Mouse (Mus musculus): ENCODE data around the gene Eif3k.

The Eif3k gene

GRCm38 (mm10) chr7:28959505-28960045 lies 22.1 kb downstream of the Eif3k start:
- DNase-seq (ENCODE audit: low spot score in 2 of 2), result no peak

- DNase-seq (ENCODE audit: low spot score in 2 of 2), result no peak
Observed at GRCm38 (mm10) chr7:28958770-28959169, 22.9 kb downstream of the Eif3k start.

GRCm38 (mm10) chr7:28957997-28958725 lies 23.5 kb downstream of the Eif3k start:
- DNase-seq (ENCODE audit: low spot score in 2 of 2), result no peak

- DNase-seq (ENCODE audit: low spot score in 2 of 2), result no peak
Observed at GRCm38 (mm10) chr7:28957286-28957685, 24.4 kb downstream of the Eif3k start.

GRCm38 (mm10) chr7:28956270-28956669 lies 25.4 kb downstream of the Eif3k start:
- no peak for DNase-seq (ENCODE audit: low spot score in 2 of 2)

GRCm38 (mm10) chr7:28955295-28955897 lies 26.3 kb downstream of the Eif3k start:
- no peak for DNase-seq (ENCODE audit: low spot score in 2 of 2)

GRCm38 (mm10) chr7:28954773-28955172 lies 26.9 kb downstream of the Eif3k start:
- no peak for DNase-seq (ENCODE audit: low spot score in 2 of 2)

- no peak for DNase-seq (ENCODE audit: low spot score in 2 of 2)
Observed at GRCm38 (mm10) chr7:28953476-28954376, 27.9 kb downstream of the Eif3k start.

GRCm38 (mm10) chr7:28952786-28953185 lies 28.9 kb downstream of the Eif3k start:
- no peak for DNase-seq (ENCODE audit: low spot score in 2 of 2)

- no peak for DNase-seq (ENCODE audit: low spot score in 2 of 2)
Observed at GRCm38 (mm10) chr7:28951764-28952163, 29.9 kb downstream of the Eif3k start.

GRCm38 (mm10) chr7:28950346-28951037 lies 31.2 kb downstream of the Eif3k start:
- no peak for DNase-seq (ENCODE audit: low spot score in 2 of 2)

- no peak for DNase-seq (ENCODE audit: low spot score in 2 of 2)
Observed at GRCm38 (mm10) chr7:28949298-28949697, 32.4 kb downstream of the Eif3k start.

- no peak for DNase-seq (ENCODE audit: low spot score in 2 of 2)
Observed at GRCm38 (mm10) chr7:28948746-28949145, 32.9 kb downstream of the Eif3k start.

GRCm38 (mm10) chr7:28946271-28946610 lies 35.4 kb downstream of the Eif3k start:
- DNase-seq (ENCODE audit: low spot score in 2 of 2), result no peak

GRCm38 (mm10) chr7:28945416-28946270 lies 36.0 kb downstream of the Eif3k start:
- DNase-seq (ENCODE audit: low spot score in 2 of 2), result no peak

GRCm38 (mm10) chr7:28944756-28945415 lies 36.8 kb downstream of the Eif3k start:
- no peak for DNase-seq (ENCODE audit: low spot score in 2 of 2)

GRCm38 (mm10) chr7:28943451-28944180 lies 38.0 kb downstream of the Eif3k start:
- DNase-seq (ENCODE audit: low spot score in 2 of 2), result no peak

GRCm38 (mm10) chr7:28941542-28941941 lies 40.1 kb downstream of the Eif3k start:
- no peak for DNase-seq (ENCODE audit: low spot score in 2 of 2)

GRCm38 (mm10) chr7:28941129-28941528 lies 40.5 kb downstream of the Eif3k start:
- no peak for DNase-seq (ENCODE audit: low spot score in 2 of 2)

All from cerebellum, postnatal 4 days (tissue).